Mouse (Mus musculus) thymus, postnatal 14 days (tissue): Measurements from ENCODE around the gene Olfr159.

Source experiments
- DNase-seq: peaks from one replicate; pipeline ENCODE4 v3.0.0; 2021

Gene Olfr159

GRCm38 (mm10) chr4:43729126-43729525 is 41.7 kb downstream of the Olfr159 start:
- no peak for DNase-seq

GRCm38 (mm10) chr4:43728576-43728954 is 42.2 kb downstream of the Olfr159 start:
- no peak for DNase-seq

- DNase-seq: no peak
Measured at GRCm38 (mm10) chr4:43727718-43728575, 42.9 kb downstream of the Olfr159 start.

- no peak for DNase-seq
Measured at GRCm38 (mm10) chr4:43726995-43727394, 43.8 kb downstream of the Olfr159 start, which contains the start of gene Hrct1. Gene Hrct1, plus strand, starts transcription at chr4:43727188.

DNA sequence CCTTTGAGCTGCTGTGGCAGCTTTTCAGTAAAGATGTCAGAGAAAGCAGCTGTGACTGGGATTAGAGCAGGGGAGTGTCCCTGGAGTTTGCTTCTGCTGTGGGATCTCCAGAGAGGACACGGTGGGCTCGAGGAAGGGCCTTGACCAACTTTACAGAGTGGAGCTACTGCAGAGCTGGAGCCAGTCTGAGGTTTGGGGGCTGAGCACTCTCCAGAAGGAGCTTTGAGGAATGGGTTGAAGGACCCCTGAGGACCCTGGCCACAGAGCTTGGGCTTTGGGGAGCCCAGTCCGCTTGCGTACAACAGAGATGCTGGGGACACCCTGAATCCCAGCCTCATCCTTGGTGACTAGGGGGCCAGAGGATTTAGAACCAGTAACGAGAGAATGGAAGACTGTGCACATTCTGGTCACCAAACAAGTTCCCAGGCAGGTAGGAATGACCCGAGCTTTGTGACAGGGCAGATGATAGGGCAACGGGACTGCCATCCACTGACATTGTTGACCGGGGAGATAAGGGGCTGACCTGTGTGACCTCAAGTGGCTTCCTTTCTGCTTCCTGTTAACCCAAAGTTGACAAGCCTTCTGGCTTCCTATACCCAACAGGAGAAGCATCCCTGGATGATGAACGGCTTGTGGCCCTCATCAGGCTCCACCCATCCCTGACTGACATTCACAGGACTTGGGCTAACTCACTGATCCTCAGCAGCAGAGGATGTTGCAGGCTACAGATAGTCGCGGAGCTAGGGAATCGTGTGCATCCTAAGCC is 44.4 kb downstream of the Olfr159 start:
- no peak for DNase-seq

- DNase-seq: peak; percentile 17
Measured at GRCm38 (mm10) chr4:43724764-43725163, 46.0 kb downstream of the Olfr159 start.

GRCm38 (mm10) chr4:43722191-43722590 is 48.6 kb downstream of the Olfr159 start:
- DNase-seq: no peak

DNA sequence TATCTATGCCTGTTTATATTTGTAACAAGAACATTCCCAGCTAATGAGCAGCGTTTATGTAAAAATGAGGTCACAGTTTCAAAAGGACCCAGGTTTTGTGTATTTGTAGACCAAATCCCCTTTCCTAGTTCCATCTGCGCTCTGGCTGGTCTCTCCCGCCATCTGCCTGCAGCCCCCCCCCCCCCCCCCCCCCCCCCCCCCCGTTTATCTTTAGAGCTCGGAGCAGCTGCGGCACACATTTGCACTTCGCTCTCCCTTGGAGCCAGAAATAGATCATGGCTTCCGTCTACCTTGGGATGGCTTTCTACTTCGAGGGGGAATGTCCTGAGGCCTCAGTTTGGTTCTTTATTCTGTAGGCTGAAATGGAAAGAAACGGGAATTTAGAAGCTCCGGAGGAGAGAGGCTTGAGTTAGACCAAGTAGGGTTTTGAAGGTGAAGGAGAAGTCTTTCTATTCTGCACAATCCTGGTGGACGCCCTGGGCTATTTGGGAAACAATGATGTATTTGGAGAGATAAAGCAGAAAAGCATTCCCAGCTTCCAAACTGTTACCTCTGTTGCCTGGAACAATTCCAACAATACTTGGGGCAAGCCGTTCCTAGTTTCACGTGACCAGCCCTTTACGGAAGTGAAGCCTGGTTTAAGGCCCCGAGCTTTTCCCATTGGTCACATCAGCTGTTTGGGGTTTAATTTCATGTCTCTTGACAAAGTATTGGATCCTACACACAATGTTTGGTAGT is 50.1 kb downstream of the Olfr159 start:
- DNase-seq: no peak
